Mouse (Mus musculus): Measurements from ENCODE around the gene Pvr. TPM values are rescaled to one million over a fixed set of nuclear protein-coding genes. Genes with fewer than 3 reads are reported as not detected.
A peak's percentile ranks its signal among the peaks of the same experiment; 100 is the strongest.

Gene Pvr
- total and polyA plus RNA-seq, 2 experiments from 2014 or later: 7.7 to 11.0 TPM

- no peak overlapping the region for H3K27ac ChIP-seq (ENCODE audit: low read depth, low read length)
- WGBS: 60% methylated on average over 5 of the region's 5 CpGs
- H3K27me3 ChIP-seq (ENCODE audit: insufficient read depth, low read length): no peaks in the 10 kb centered on the region
- no peak overlapping the region for H3K4me3 ChIP-seq (ENCODE audit: low read depth, low read length)
- H3K4me1 ChIP-seq (ENCODE audit: insufficient read depth, low read length): no peaks in the 10 kb centered on the region
- no peaks in the 10 kb centered on the region for H3K9me3 ChIP-seq (ENCODE audit: low read length)
- DNase-seq (ENCODE audit: low spot score): no peak
- no peaks in the 10 kb centered on the region for H3K36me3 ChIP-seq (ENCODE audit: insufficient read depth, low read length)
- no peak overlapping the region for H3K4me2 ChIP-seq (ENCODE audit: low read depth, low read length, poor library complexity, severe bottlenecking)
- no peak for ATAC-seq (ENCODE audit: low FRiP score)
- no peak overlapping the region for H3K9ac ChIP-seq (replicated peaks; ENCODE audit: low read length, poor library complexity, severe bottlenecking)
- TF ChIP-seq CTCF (IDR thresholded peaks at IDR 0.05): no peak
Observed at GRCm38 (mm10) chr7:19928486-19928885, 7.5 kb upstream of the Pvr start.

GRCm38 (mm10) chr7:19926849-19927480 lies 6.0 kb upstream of the Pvr start:
- no peaks in the 10 kb centered on the region for H3K9me3 ChIP-seq (ENCODE audit: low read length)
- H3K4me3 ChIP-seq (ENCODE audit: low read depth, low read length): no peak overlapping the region
- H3K4me2 ChIP-seq (ENCODE audit: low read depth, low read length, poor library complexity, severe bottlenecking): no peak overlapping the region
- H3K27me3 ChIP-seq (ENCODE audit: insufficient read depth, low read length): no peaks in the 10 kb centered on the region
- H3K4me1 ChIP-seq (ENCODE audit: insufficient read depth, low read length): no peaks in the 10 kb centered on the region
- 67% methylated on average over 2 of the region's 2 CpGs for WGBS
- no peak for TF ChIP-seq CTCF (IDR thresholded peaks at IDR 0.05)
- no peak overlapping the region for H3K9ac ChIP-seq (replicated peaks; ENCODE audit: low read length, poor library complexity, severe bottlenecking)
- no peak for DNase-seq (ENCODE audit: low spot score)
- no peak for ATAC-seq (ENCODE audit: low FRiP score)
- no peaks in the 10 kb centered on the region for H3K36me3 ChIP-seq (ENCODE audit: insufficient read depth, low read length)
- H3K27ac ChIP-seq (ENCODE audit: low read depth, low read length): no peak overlapping the region

- DNase-seq (ENCODE audit: low spot score): no peak
Observed at GRCm38 (mm10) chr7:19925376-19925775, 4.4 kb upstream of the Pvr start.

GRCm38 (mm10) chr7:19923797-19924196 lies 2.8 kb upstream of the Pvr start:
- no peaks in the 10 kb centered on the region for H3K4me1 ChIP-seq (ENCODE audit: insufficient read depth, low read length)
- H3K36me3 ChIP-seq (ENCODE audit: insufficient read depth, low read length): no peaks in the 10 kb centered on the region
- H3K4me3 ChIP-seq (ENCODE audit: low read depth, low read length): no peak overlapping the region
- H3K27me3 ChIP-seq (ENCODE audit: insufficient read depth, low read length): no peaks in the 10 kb centered on the region
- DNase-seq (ENCODE audit: low spot score) (no peak), ATAC-seq (ENCODE audit: low FRiP score) (no peak)
- TF ChIP-seq CTCF (IDR thresholded peaks at IDR 0.05): no peak
- H3K4me2 ChIP-seq (ENCODE audit: low read depth, low read length, poor library complexity, severe bottlenecking): no peak overlapping the region
- 15% methylated on average over 9 of the region's 15 CpGs for WGBS
- H3K27ac ChIP-seq (ENCODE audit: low read depth, low read length): no peak overlapping the region
- H3K9me3 ChIP-seq (ENCODE audit: low read length): no peaks in the 10 kb centered on the region
- H3K9ac ChIP-seq (replicated peaks; ENCODE audit: low read length, poor library complexity, severe bottlenecking): no peak overlapping the region

More at GRCm38 (mm10) chr7:19925376-19925775, 4.4 kb upstream of the Pvr start:
- Histone ChIP-seq H3K4me3 (ENCODE audit: low read depth, low read length) (no peak overlapping the region), H3K27me3 (ENCODE audit: insufficient read depth, low read length) (no peaks in the 10 kb centered on the region), H3K4me2 (ENCODE audit: low read depth, low read length, poor library complexity, severe bottlenecking) (no peak overlapping the region), H3K4me1 (ENCODE audit: insufficient read depth, low read length) (no peaks in the 10 kb centered on the region), H3K27ac (ENCODE audit: low read depth, low read length) (no peak overlapping the region), H3K36me3 (ENCODE audit: insufficient read depth, low read length) (no peaks in the 10 kb centered on the region), H3K9me3 (ENCODE audit: low read length) (no peaks in the 10 kb centered on the region), H3K9ac (replicated peaks; ENCODE audit: low read length, poor library complexity, severe bottlenecking) (no peak overlapping the region)
- TF ChIP-seq CTCF (IDR thresholded peaks at IDR 0.05): no peak
- ATAC-seq (ENCODE audit: low FRiP score): no peak
- 81% methylated on average over 1 of the region's 1 CpGs for WGBS

GRCm38 (mm10) chr7:19923354-19923753 lies 2.4 kb upstream of the Pvr start:
- Histone ChIP-seq H3K4me3 (ENCODE audit: low read depth, low read length) (no peak overlapping the region), H3K27me3 (ENCODE audit: insufficient read depth, low read length) (no peaks in the 10 kb centered on the region), H3K9ac (replicated peaks; ENCODE audit: low read length, poor library complexity, severe bottlenecking) (no peak overlapping the region), H3K9me3 (ENCODE audit: low read length) (no peaks in the 10 kb centered on the region), H3K27ac (ENCODE audit: low read depth, low read length) (no peak overlapping the region), H3K4me2 (ENCODE audit: low read depth, low read length, poor library complexity, severe bottlenecking) (no peak overlapping the region), H3K4me1 (ENCODE audit: insufficient read depth, low read length) (no peaks in the 10 kb centered on the region), H3K36me3 (ENCODE audit: insufficient read depth, low read length) (0 out of 2 replicates have a peak, but pooled peaks cover 1% of the 10 kb centered on the region)
- WGBS: 54% methylated on average over 2 of the region's 2 CpGs
- ATAC-seq (ENCODE audit: low FRiP score) (no peak), DNase-seq (ENCODE audit: low spot score) (no peak)
- TF ChIP-seq CTCF (IDR thresholded peaks at IDR 0.05): no peak

GRCm38 (mm10) chr7:19920166-19920505 lies 824 bp downstream of the Pvr start:
- DNase-seq (ENCODE audit: low spot score) (no peak), ATAC-seq (ENCODE audit: low FRiP score) (peak; percentile 8; the same call in 1 of the 2 replicates)
- H3K9me3 ChIP-seq (ENCODE audit: low read length): no peaks in the 10 kb centered on the region
- H3K27me3 ChIP-seq (ENCODE audit: insufficient read depth, low read length): no peaks in the 10 kb centered on the region
- no peak for TF ChIP-seq CTCF (IDR thresholded peaks at IDR 0.05)
- 30% methylated on average over 4 of the region's 4 CpGs for WGBS
- H3K4me3 ChIP-seq (ENCODE audit: low read depth, low read length): peak overlapping the region; percentile 76
- H3K36me3 ChIP-seq (ENCODE audit: insufficient read depth, low read length): peaks cover 17% of the 10 kb centered on the region
- H3K9ac ChIP-seq (replicated peaks; ENCODE audit: low read length, poor library complexity, severe bottlenecking): peak overlapping the region; percentile 96; the same call in 1 of the 2 replicates
- no peaks in the 10 kb centered on the region for H3K4me1 ChIP-seq (ENCODE audit: insufficient read depth, low read length)
- H3K27ac ChIP-seq (ENCODE audit: low read depth, low read length): 0 out of 2 replicates have a peak overlapping the region, but pooled peaks have one; percentile 43
- H3K4me2 ChIP-seq (ENCODE audit: low read depth, low read length, poor library complexity, severe bottlenecking): peak overlapping the region; percentile 63

Data from midbrain, postnatal 0 days (tissue).